Mouse (Mus musculus) liver, embryonic 14.5 days (tissue): ENCODE measurements at regions not wholly inside any gene's neighbourhood (a gene's known extent, or its start where the extent isn't known, plus 50 kb on each side); places are given as distances from the start of the nearest gene placed in this dataset.

ENCODE experiments used
- CTCF ChIP-seq: IDR thresholded peaks from 2 replicates; pipeline ENCODE4 v1.5.1; 2016; ENCODE audit warnings: antibody characterized with exemption, low read depth, control low read depth
- EP300 ChIP-seq: IDR thresholded peaks from 2 replicates; pipeline ENCODE4 v1.6.1; 2016; ENCODE audit warnings: antibody characterized with exemption, low read depth

DNA sequence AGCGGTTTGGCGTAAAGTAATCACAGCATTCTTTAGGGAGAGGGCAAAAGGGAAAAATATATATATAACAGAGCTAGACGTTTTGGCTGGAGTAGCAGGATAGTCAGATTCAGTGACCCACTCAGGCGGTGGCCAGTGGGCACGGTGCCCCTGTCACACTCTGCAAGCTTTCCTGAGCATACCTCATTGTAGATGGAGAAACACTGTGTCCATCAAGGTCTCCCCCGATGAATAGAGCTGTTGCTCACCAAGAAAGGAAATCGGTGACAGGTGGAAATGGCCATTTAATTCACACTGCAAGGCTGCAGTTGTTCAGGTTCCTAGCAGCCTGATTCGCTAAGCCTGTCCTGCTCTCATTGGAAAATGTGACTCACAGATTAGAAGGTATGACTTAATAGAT, 365.1 kb upstream of the Auts2 start:
- no peak for TF ChIP-seq CTCF
- TF ChIP-seq EP300 = no peak
